Mouse (Mus musculus) MEL (cell line): ENCODE measurements around the gene Bcas3. TPM values are rescaled to one million over a fixed set of nuclear protein-coding genes. Genes with fewer than 3 reads are reported as not detected.

Experiments
- DNase-seq: peaks from one replicate; pipeline ENCODE4 v3.0.0; 2011; ENCODE audit warnings: low read depth, low spot score
- H3K27ac ChIP-seq: 2 replicates; pipeline ENCODE4 v1.5.1; 2012; ENCODE audit warnings: low read depth, mild to moderate bottlenecking, control low read depth, low read length, moderate library complexity; ENCODE audit not compliant: control insufficient read depth
- H3K27me3 ChIP-seq, 2 experiments: fragments of 150-350 bp in 1 of 2; sonication (generic) in 1 of 2; 2 replicates each; pipeline ENCODE4 v1.6.1; 2012; ENCODE audit warnings: low read length in 2 of 2, mild to moderate bottlenecking in 2 of 2, improper control_type of control experiment in 1 of 2, moderate library complexity in 1 of 2; ENCODE audit not compliant: insufficient read depth in 2 of 2, control insufficient read depth in 1 of 2
- H3K36me3 ChIP-seq, 2 experiments: 2 replicates each; pipeline ENCODE4 v1.6.1; 2012 to 2014; ENCODE audit warnings: low read length in 2 of 2, improper control_type of control experiment in 1 of 2, inconsistent platforms in 1 of 2, mild to moderate bottlenecking in 1 of 2; ENCODE audit not compliant: insufficient read depth in 2 of 2, control insufficient read depth in 1 of 2
- H3K4me1 ChIP-seq, 2 experiments: fragments of 150-350 bp in 1 of 2; sonication (generic) in 1 of 2; 2 replicates each; pipeline ENCODE4 v1.6.1; 2012; ENCODE audit warnings: low read length in 2 of 2, improper control_type of control experiment in 1 of 2, mild to moderate bottlenecking in 1 of 2; ENCODE audit not compliant: insufficient read depth in 2 of 2, control insufficient read depth in 1 of 2
- H3K4me3 ChIP-seq, 2 experiments: fragments of 150-350 bp in 1 of 2; sonication (generic) in 1 of 2; 2 replicates each; pipeline ENCODE4 v1.5.1; 2012; ENCODE audit warnings: low read depth in 2 of 2, low read length in 2 of 2, mild to moderate bottlenecking in 2 of 2, moderate library complexity in 2 of 2, control low read depth in 1 of 2, improper control_type of control experiment in 1 of 2; ENCODE audit not compliant: control insufficient read depth in 1 of 2, insufficient read depth in 1 of 2
- H3K79me2 ChIP-seq: 2 replicates; pipeline ENCODE4 v1.6.1; 2012; ENCODE audit warnings: mild to moderate bottlenecking, low read length, moderate library complexity; ENCODE audit not compliant: control insufficient read depth, poor library complexity, insufficient read depth
- H3K9ac ChIP-seq: 2 replicates; pipeline ENCODE4 v1.6.1; 2012; ENCODE audit warnings: low read depth, mild to moderate bottlenecking, control low read depth, low read length, moderate library complexity; ENCODE audit not compliant: control insufficient read depth, poor library complexity, severe bottlenecking
- H3K9me3 ChIP-seq: fragments of 150-350 bp; sonication (generic); replicated peaks from 2 replicates; pipeline ENCODE4 v1.6.1; 2012; ENCODE audit warnings: mild to moderate bottlenecking, low read length, improper control_type of control experiment, moderate library complexity; ENCODE audit not compliant: insufficient read depth
- BHLHE40 ChIP-seq: IDR thresholded peaks from 2 replicates; pipeline ENCODE4 v1.6.1; 2012; ENCODE audit warnings: low read depth, mild to moderate bottlenecking, inconsistent platforms, low read length, improper control_type of control experiment, borderline replicate concordance
- CHD2 ChIP-seq: IDR thresholded peaks from 2 replicates; pipeline ENCODE4 v1.6.1; 2011; ENCODE audit warnings: low read length, improper control_type of control experiment
- E2F4 ChIP-seq: IDR thresholded peaks from 2 replicates; pipeline ENCODE4 v1.6.1; 2011; ENCODE audit warnings: low read depth, low read length, improper control_type of control experiment, borderline replicate concordance
- ELF1 ChIP-seq: IDR thresholded peaks from 2 replicates; pipeline ENCODE4 v1.6.1; 2014; ENCODE audit warnings: low read depth, mild to moderate bottlenecking, inconsistent platforms, low read length, improper control_type of control experiment, moderate library complexity
- GABPA ChIP-seq: IDR thresholded peaks from 2 replicates; pipeline ENCODE4 v1.6.1; 2012; ENCODE audit warnings: low read depth, mild to moderate bottlenecking, inconsistent platforms, low read length, improper control_type of control experiment, moderate library complexity
- GATA1 ChIP-seq: IDR thresholded peaks from 2 replicates; pipeline ENCODE4 v1.6.1; 2011; ENCODE audit warnings: low read depth, low read length, improper control_type of control experiment
- HCFC1 ChIP-seq: IDR thresholded peaks from 2 replicates; pipeline ENCODE4 v1.6.1; 2012; ENCODE audit warnings: low read depth, mild to moderate bottlenecking, inconsistent platforms, low read length, improper control_type of control experiment, moderate library complexity
- MAFK ChIP-seq: IDR thresholded peaks from 2 replicates; pipeline ENCODE4 v1.6.1; 2011; ENCODE audit warnings: low read depth, mild to moderate bottlenecking, low read length, improper control_type of control experiment, borderline replicate concordance
- MAZ ChIP-seq: IDR thresholded peaks from 2 replicates; pipeline ENCODE4 v1.6.1; 2012; ENCODE audit warnings: low read depth, mild to moderate bottlenecking, inconsistent platforms, low read length, improper control_type of control experiment
- MEF2A ChIP-seq: IDR thresholded peaks from 2 replicates; pipeline ENCODE4 v1.6.1; 2014; ENCODE audit warnings: low read depth, mild to moderate bottlenecking, inconsistent platforms, low read length, improper control_type of control experiment; ENCODE audit not compliant: poor library complexity, insufficient replicate concordance, severe bottlenecking; ENCODE audit errors: extremely low read depth
- MYB ChIP-seq: IDR thresholded peaks from 2 replicates; pipeline ENCODE4 v1.6.1; 2011; ENCODE audit warnings: mild to moderate bottlenecking, low read depth, low read length, improper control_type of control experiment
- MYC ChIP-seq: IDR thresholded peaks from 2 replicates; pipeline ENCODE4 v1.6.1; 2011; ENCODE audit warnings: low read depth, mild to moderate bottlenecking, low read length, improper control_type of control experiment, moderate library complexity
- POLR2A ChIP-seq, 2 experiments: IDR thresholded peaks; 2 replicates each; pipeline ENCODE4 v1.6.1; 2011 to 2012; ENCODE audit warnings: low read length in 2 of 2, mild to moderate bottlenecking in 2 of 2, control low read depth in 1 of 2, improper control_type of control experiment in 1 of 2, low read depth in 1 of 2, moderate library complexity in 1 of 2; ENCODE audit not compliant: control insufficient read depth in 1 of 2, insufficient read depth in 1 of 2, poor library complexity in 1 of 2
- POLR2AphosphoS2 ChIP-seq: IDR thresholded peaks from 2 replicates; pipeline ENCODE4 v1.6.1; 2011; ENCODE audit warnings: low read length, improper control_type of control experiment
- RCOR1 ChIP-seq: IDR thresholded peaks from 2 replicates; pipeline ENCODE4 v1.6.1; 2012; ENCODE audit warnings: low read depth, mild to moderate bottlenecking, inconsistent platforms, low read length, improper control_type of control experiment
- SIN3A ChIP-seq: IDR thresholded peaks from 2 replicates; pipeline ENCODE4 v1.6.1; 2012; ENCODE audit warnings: low read length, improper control_type of control experiment, inconsistent platforms
- SMC3 ChIP-seq: IDR thresholded peaks from 2 replicates; pipeline ENCODE4 v1.6.1; 2011; ENCODE audit warnings: low read depth, low read length, improper control_type of control experiment
- TAL1 ChIP-seq: IDR thresholded peaks from 2 replicates; pipeline ENCODE4 v1.6.1; 2012; ENCODE audit warnings: mild to moderate bottlenecking, inconsistent platforms, low read length, moderate library complexity, mixed read lengths
- ZMIZ1 ChIP-seq: IDR thresholded peaks from 2 replicates; pipeline ENCODE4 v1.6.1; 2012; ENCODE audit warnings: low read depth, mild to moderate bottlenecking, inconsistent platforms, low read length, improper control_type of control experiment, moderate library complexity
- ZNF384 ChIP-seq: IDR thresholded peaks from 2 replicates; pipeline ENCODE4 v1.6.1; 2012; ENCODE audit warnings: low read depth, mild to moderate bottlenecking, inconsistent platforms, low read length, improper control_type of control experiment
- polyA plus RNA-seq, 2 experiments: library from polyadenylated mRNA; stranded (reverse) in 1 of 2; unstranded in 1 of 2; fragments of >175 nt in 1 of 2; fragments of >200 nt in 1 of 2; gene quantifications; 2 replicates each; pipeline versions ENCODE4 v1.2.1 to v1.2.4; 2012; ENCODE audit warnings: low replicate concordance in 2 of 2, low read depth in 1 of 2; ENCODE audit not compliant: insufficient read length in 2 of 2, insufficient read depth in 1 of 2, missing spikeins in 1 of 2
- total RNA-seq: library from RNA; depleted of rRNA; stranded (reverse); fragments of 300-350 nt; gene quantifications from 2 replicates; pipeline ENCODE4 v1.2.3, GENCODE M21; 2012

Bcas3 gene
- total and polyA plus RNA-seq, 3 experiments = 8.6 to 14.7 TPM; not detected in 1

DNA sequence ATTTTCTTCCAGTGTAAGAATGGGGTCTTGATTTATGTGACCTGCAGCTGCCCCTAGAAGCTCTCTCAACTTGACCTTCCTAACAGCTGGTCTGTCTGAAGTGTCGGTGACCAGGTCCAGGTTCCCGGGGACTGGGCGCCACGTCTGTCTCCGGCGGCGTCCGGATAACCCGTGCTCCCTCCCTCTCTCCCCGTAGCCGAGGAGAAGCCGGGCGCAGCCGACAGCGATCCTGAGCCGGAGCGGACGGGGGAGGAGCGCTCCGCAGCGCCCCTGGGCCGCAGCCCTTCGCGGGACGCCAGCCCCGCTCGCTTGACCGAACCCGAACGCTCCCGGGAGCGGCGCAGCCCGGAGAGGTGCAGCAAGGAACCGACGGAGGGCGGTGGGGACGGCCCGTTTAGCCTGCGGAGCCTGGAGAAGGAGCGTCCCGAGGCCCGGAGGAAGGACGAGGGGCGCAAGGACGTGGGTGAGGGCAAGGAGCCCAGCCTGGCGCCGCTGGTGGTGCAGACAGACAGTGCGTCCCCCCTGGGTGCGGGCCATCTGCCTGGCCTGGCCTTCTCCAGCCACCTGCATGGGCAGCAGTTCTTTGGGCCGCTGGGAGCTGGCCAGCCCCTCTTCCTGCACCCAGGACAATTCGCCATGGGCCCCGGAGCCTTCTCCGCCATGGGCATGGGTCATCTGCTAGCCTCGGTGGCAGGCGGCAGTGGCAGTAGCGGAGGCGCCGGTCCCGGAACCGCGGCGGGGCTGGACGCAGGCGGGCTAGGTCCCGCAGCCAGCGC is 484.9 kb downstream of the Bcas3 start:
- no peaks in the 10 kb centered on the region for H3K36me3 ChIP-seq
- no peaks in the 10 kb centered on the region for H3K4me1 ChIP-seq
- no peak overlapping the region for H3K4me3 ChIP-seq
- H3K9me3 ChIP-seq = no peaks in the 10 kb centered on the region
- H3K9ac ChIP-seq = no peak overlapping the region
- no peaks in the 10 kb centered on the region for H3K27me3 ChIP-seq
- no peak overlapping the region for H3K27ac ChIP-seq
- no peaks in the 10 kb centered on the region; the same call in 1 of the 2 replicates for H3K79me2 ChIP-seq
- no peak for DNase-seq
- TF ChIP-seq ZNF384 (no peak), POLR2AphosphoS2 (no peak), TAL1 (no peak), SMC3 (no peak), GATA1 (no peak), MEF2A (no peak), POLR2A (IDR thresholded peaks at IDR 0.05; ENCODE audit: control insufficient read depth in 1 of 2, insufficient read depth in 1 of 2, low read depth in 1 of 2, low read length in 2 of 2, poor library complexity in 1 of 2) (no peak), GABPA (no peak), ZMIZ1 (no peak)

DNA sequence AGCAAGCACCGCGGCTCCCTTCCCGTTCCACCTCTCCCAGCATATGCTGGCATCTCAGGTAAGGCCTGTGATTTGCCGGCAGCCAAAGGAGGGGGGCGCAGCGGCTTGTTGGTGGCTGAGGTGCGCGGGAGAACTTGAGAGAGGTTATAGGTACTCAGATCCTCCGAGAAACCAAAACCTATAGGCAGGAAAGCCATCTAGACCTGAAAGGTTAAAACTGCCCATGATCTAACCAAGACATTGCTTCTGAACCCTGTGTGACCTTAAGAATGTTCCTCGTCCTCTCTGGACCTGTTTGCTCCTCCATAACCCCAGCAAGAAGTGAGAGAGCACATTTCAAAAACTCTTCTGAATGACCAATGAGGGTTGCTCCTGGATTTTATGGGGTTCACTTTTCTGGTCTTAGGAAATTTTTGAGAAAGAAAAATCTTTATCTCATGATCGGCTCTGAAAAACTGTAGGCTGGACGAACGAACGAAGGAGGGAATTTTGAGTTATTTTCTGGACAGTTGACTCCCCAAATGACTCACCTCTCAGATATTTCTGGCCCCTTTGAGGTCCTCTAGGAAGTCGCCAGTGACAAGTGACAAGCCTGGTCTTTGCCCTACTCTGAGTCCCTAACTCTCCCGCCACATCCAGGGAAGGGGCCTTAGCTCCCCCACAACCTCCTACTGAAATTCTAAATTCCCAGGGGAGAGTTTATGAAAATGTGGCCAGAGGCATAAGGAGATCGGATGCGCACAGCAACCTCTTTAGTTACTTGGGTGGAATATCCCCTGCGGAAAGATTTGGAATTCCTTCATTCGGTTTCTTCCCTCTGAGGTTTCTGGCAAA is 485.7 kb downstream of the Bcas3 start:
- Histone ChIP-seq H3K27me3 (no peaks in the 10 kb centered on the region), H3K27ac (no peak overlapping the region), H3K4me3 (no peak overlapping the region), H3K36me3 (no peaks in the 10 kb centered on the region), H3K9me3 (no peaks in the 10 kb centered on the region), H3K9ac (no peak overlapping the region), H3K4me1 (no peaks in the 10 kb centered on the region), H3K79me2 (no peaks in the 10 kb centered on the region; the same call in 1 of the 2 replicates)
- no peak for DNase-seq
- TF ChIP-seq SMC3 (no peak), ZMIZ1 (no peak), SIN3A (no peak), E2F4 (no peak), ELF1 (no peak), RCOR1 (no peak), HCFC1 (no peak), POLR2A (IDR thresholded peaks at IDR 0.05; ENCODE audit: control insufficient read depth in 1 of 2, insufficient read depth in 1 of 2, low read depth in 1 of 2, low read length in 2 of 2, poor library complexity in 1 of 2) (no peak), MYB (no peak), MYC (no peak), MAZ (no peak), BHLHE40 (no peak), MAFK (no peak), CHD2 (no peak)
